Mouse (Mus musculus): ENCODE measurements around the gene Gpr4. TPM values are rescaled to one million over a fixed set of nuclear protein-coding genes. Genes with fewer than 3 reads are reported as not detected.
A peak's percentile ranks its signal among the peaks of the same experiment; 100 is the strongest.

Gene Gpr4
- polyA plus RNA-seq, 1 experiment from 2014 or later: 3.8 TPM

DNA sequence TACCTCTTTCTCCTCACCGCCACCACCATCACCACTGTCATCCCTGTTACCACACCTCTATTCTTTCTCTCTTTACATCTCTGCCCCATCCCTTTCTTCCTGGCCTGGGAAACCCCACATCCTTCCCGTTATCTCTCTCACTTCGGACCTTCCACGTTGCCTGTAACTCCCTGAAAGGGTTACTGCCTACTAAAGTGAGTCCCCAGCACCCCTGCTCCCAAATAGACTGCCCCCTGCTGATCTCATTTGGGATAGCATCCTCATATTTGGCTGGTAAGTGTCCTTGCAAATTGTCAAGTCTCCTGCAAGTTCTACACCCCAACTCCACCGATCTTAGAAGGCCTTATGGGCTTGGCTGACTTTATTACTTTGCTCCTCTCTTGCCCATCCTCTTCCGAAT, 15.7 kb upstream of the Gpr4 start:
- Histone ChIP-seq H3K9ac (no peak overlapping the region), H3K9me3 (no peaks in the 10 kb centered on the region), H3K4me1 (replicated peaks) (no peaks in the 10 kb centered on the region), H3K27me3 (no peaks in the 10 kb centered on the region), H3K27ac (replicated peaks) (no peak overlapping the region), H3K4me3 (no peak overlapping the region), H3K36me3 (peaks cover 59% of the 10 kb centered on the region), H3K4me2 (no peak overlapping the region)
- WGBS: 66% methylated on average over 6 of the region's 6 CpGs
- no peak for ATAC-seq (ENCODE audit: low FRiP score, low read depth)

DNA sequence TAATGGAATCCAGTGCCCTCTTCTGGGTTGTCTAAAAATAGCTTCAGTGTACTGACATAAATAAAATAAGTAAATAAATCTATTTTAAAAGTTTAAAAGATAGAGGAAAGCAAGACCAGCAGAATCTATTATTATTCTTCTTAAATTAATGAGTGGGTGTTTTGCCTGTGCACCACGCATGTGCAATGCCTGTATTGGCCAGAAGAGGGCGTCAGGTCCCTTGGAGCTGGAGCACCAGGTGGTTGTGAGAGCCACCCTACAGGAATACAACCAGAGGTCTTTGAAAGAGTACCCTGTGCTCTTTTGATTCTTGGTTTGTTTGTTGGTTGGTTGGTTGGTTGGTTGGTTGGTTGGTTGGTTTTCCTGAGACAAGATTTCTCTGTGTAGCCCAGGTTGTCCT, 14.4 kb upstream of the Gpr4 start:
- Histone ChIP-seq H3K9me3 (no peaks in the 10 kb centered on the region), H3K9ac (no peak overlapping the region), H3K27me3 (no peaks in the 10 kb centered on the region), H3K4me3 (no peak overlapping the region), H3K36me3 (peaks cover 50% of the 10 kb centered on the region), H3K4me2 (no peak overlapping the region), H3K27ac (replicated peaks) (no peak overlapping the region), H3K4me1 (replicated peaks) (no peaks in the 10 kb centered on the region)
- WGBS: 35% methylated on average over 2 of the region's 2 CpGs
- ATAC-seq (ENCODE audit: low FRiP score, low read depth): no peak

DNA sequence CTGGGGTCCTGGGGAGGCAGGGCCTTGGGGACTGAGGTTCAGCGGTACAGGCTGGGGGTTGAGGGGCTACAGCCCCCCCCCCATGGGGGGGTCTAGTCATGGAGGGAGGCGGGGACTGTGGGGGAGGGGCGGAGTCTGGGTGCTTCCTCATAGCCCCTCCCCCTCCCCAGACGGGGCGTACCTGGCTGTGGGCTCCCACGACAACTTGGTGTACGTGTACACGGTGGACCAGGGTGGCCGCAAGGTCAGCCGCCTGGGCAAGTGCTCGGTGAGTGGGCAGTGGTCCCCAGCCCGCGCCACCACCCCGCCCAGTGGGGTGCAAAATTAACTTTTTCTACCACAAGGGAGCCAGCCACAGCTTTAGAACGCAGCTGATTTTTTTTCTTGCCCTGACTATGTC, 10.7 kb upstream of the Gpr4 start:
- no peak overlapping the region for H3K4me3 ChIP-seq
- no peak overlapping the region for H3K4me2 ChIP-seq
- H3K27ac ChIP-seq (replicated peaks): no peak overlapping the region
- no peak overlapping the region for H3K9ac ChIP-seq
- peaks cover 45% of the 10 kb centered on the region for H3K36me3 ChIP-seq
- no peak for ATAC-seq (ENCODE audit: low FRiP score, low read depth)
- WGBS: 67% methylated on average over 14 of the region's 15 CpGs
- H3K9me3 ChIP-seq: no peaks in the 10 kb centered on the region
- H3K4me1 ChIP-seq (replicated peaks): no peaks in the 10 kb centered on the region
- no peaks in the 10 kb centered on the region for H3K27me3 ChIP-seq

DNA sequence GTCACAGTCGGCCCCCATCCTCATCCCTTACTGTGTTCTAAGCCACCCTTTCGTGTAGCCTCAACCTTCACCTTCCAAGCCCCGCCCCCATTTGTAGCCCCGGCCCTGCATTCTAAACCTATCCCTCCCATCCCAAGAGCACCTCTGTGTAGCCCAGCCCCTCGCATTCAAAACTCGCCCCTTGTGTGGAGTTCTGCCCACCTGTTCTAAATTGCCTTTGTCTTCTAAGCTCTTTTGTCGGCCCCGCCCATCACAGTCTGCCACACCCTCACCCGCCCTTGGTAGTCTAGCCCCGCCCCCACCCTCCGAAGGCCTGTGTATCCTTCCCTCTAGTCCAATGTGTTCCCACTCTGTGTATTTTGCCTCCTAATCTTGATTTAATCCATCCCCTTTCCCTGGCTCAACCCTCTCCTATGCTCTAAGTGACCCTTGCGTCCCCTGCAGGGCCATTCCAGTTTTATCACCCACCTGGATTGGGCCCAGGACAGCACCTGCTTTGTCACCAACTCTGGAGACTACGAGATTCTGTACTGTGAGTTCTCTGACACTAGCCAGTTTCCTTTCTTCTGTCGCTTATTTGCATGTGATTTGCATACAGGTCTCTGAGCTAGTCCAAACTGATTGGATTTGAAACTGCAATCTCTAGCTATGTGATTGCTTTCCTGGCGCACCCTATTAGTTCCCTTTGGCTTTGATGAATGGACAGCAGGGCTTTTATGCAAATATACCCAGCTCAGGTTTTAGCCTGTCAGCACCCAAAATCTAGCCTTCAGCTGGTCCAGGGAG, 10.1 kb upstream of the Gpr4 start:
- Histone ChIP-seq H3K27me3 (no peaks in the 10 kb centered on the region), H3K4me1 (replicated peaks) (no peaks in the 10 kb centered on the region), H3K36me3 (peaks cover 39% of the 10 kb centered on the region), H3K4me3 (no peak overlapping the region), H3K9me3 (no peaks in the 10 kb centered on the region), H3K4me2 (no peak overlapping the region), H3K27ac (replicated peaks) (no peak overlapping the region), H3K9ac (no peak overlapping the region)
- ATAC-seq (ENCODE audit: low FRiP score, low read depth): 0 out of 2 replicates have a peak, but pooled peaks have one; percentile 51
- 61% methylated on average over 15 of the region's 15 CpGs for WGBS

DNA sequence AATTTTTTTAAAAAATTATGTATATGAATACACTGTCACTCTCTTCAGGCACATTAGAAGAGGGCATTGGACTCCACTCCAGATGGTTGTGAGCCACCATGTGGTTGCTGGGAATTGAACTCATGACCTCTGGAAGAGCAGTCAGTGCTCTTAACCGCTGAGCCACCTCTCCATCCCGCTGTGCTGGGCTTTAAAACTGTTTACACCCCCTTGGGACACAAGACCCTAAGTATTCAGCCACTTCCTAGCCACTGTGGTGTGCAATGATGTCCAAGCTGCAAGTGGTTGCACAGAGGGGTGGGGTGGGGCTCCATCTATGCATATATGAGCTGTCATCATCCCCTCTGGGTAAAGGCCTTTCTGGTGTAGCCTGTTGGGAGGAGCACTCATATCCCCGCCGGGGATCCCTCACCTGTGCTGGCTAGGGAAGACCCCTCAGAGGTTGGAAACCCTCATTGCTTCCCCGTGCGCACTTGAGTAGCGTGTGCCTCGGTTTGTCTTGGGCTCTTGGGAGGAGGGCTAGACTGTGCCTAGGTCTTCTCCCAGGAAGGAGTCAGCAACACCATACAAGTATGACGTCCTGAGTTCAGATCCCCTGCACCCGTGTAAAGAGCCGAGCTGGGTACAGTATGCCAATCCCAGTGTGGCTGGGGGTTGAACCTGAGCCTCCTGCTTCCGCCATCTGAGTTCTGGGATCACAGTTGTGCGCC, 4.0 kb upstream of the Gpr4 start:
- Histone ChIP-seq H3K4me3 (no peak overlapping the region), H3K4me1 (replicated peaks) (peaks cover 9% of the 10 kb centered on the region), H3K9ac (no peak overlapping the region), H3K4me2 (no peak overlapping the region), H3K27ac (replicated peaks) (no peak overlapping the region), H3K27me3 (0 out of 2 replicates have a peak, but pooled peaks cover 3% of the 10 kb centered on the region), H3K36me3 (peaks cover 22% of the 10 kb centered on the region), H3K9me3 (no peaks in the 10 kb centered on the region)
- 0 out of 2 replicates have a peak, but pooled peaks have one; percentile 16 for ATAC-seq (ENCODE audit: low FRiP score, low read depth)
- 81% methylated on average over 13 of the region's 13 CpGs for WGBS

DNA sequence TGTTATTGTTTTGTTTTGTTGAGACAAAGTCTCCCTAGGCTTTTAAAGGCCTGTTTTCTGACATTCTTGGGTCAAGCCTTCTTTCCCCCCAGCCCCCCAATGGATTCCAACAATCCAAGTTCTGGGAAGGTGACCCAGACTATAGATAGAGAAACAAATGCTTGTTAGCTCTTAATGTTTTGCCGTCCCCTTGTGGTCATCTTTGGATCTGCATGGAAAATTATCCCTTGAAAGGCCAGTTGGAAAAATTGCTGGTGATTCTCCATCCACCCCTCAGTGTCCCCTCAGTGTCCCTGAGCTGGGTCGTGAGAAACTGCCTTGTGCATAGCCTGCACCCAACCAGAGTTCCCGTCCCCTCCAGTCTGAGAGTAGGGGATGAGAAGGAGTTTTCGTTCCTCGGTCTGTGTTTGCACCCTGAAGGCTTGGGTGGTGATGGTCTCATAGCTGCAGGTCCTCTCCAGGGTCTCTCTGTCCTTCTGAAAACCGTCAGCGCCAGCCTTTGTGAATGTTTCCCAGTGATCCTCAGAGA, 3.3 kb upstream of the Gpr4 start:
- no peaks in the 10 kb centered on the region for H3K9me3 ChIP-seq
- no peak overlapping the region for H3K9ac ChIP-seq
- no peak overlapping the region for H3K4me3 ChIP-seq
- no peak overlapping the region for H3K27ac ChIP-seq (replicated peaks)
- ATAC-seq (ENCODE audit: low FRiP score, low read depth): no peak
- 0 out of 2 replicates have a peak, but pooled peaks cover 3% of the 10 kb centered on the region for H3K27me3 ChIP-seq
- H3K4me1 ChIP-seq (replicated peaks): peaks cover 9% of the 10 kb centered on the region
- H3K36me3 ChIP-seq: peaks cover 19% of the 10 kb centered on the region
- no peak overlapping the region for H3K4me2 ChIP-seq
- whole genome bisulfite sequencing: 50% methylated on average over 7 of the region's 7 CpGs

DNA sequence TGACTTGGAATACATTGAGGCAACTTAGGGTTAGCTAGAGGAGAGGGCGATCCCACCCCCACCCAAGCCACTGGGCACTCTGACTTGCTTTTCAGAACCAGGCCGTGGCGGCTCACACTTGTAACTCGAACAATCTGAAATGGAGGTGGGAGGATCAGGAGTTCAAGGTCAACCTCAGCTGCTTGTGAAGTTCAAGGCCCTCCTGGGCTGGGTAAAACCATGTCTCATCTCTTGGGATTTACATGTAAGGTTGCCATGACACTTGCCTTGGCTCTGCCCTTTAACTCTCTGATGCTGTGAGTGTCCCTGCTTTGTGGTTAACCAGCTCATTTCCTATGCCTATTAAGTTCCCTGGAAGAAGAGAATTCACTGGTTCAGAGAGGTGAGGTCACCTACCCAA, 2.8 kb upstream of the Gpr4 start:
- no peak overlapping the region for H3K4me2 ChIP-seq
- no peak for ATAC-seq (ENCODE audit: low FRiP score, low read depth)
- 0 out of 2 replicates have a peak, but pooled peaks cover 3% of the 10 kb centered on the region for H3K27me3 ChIP-seq
- H3K27ac ChIP-seq (replicated peaks): no peak overlapping the region
- H3K36me3 ChIP-seq: peaks cover 14% of the 10 kb centered on the region
- H3K4me3 ChIP-seq: no peak overlapping the region
- no peaks in the 10 kb centered on the region for H3K9me3 ChIP-seq
- 84% methylated on average over 4 of the region's 4 CpGs for WGBS
- no peak overlapping the region for H3K9ac ChIP-seq
- peaks cover 9% of the 10 kb centered on the region for H3K4me1 ChIP-seq (replicated peaks)

DNA sequence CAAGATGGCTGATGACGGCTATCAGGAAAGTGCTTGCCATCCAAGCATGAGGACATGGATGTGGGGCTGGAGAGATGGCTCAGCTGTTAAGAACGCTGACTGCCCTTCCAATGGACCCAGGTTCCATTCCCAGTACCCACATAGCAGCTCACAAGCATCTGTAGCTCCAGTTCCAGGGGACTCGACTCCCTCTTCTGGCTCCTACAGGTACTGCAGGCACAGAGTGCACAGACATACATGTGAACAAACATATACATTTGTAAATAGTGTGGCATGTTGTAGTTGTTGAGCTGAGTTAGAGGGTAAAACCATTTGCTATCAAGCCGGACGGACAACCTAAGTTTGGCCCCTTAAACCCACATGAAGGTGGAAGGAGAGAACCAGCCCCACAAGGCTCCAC, 2.3 kb upstream of the Gpr4 start:
- ATAC-seq (ENCODE audit: low FRiP score, low read depth): no peak

DNA sequence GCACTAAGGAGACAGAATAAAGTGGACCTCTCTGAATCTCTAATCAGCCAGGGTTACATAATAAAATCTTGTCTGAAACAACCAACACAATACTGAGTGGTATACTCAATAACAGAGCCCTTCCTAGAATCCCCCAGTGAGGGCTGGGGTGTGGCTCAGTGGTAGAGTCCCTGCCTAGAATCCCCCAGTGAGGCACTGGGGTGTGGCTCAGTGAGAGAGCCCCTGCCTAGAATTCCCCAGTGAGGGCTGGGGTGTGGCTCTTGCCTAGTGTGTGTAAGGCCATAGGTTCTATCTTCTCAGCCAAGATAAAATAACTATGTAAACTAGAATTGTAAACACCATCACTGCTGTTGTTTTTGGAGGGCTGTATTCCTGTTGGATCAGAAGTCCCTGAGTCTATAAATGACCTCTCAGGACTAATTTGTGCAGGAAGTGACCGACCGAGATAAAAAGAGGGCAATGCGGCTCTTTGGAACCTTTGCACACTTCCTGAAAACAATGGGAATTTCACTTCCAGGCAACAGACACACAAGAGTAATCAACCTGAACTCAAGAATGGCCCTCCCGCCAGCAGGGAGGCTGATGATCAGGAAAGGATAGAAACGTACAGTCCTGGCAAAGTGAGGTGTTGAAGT, 1.2 kb upstream of the Gpr4 start:
- Histone ChIP-seq H3K27ac (replicated peaks) (no peak overlapping the region), H3K4me1 (replicated peaks) (peaks cover 9% of the 10 kb centered on the region), H3K9me3 (no peaks in the 10 kb centered on the region), H3K27me3 (0 out of 2 replicates have a peak, but pooled peaks cover 3% of the 10 kb centered on the region), H3K9ac (no peak overlapping the region), H3K36me3 (no peaks in the 10 kb centered on the region; the same call in 1 of the 2 replicates), H3K4me2 (no peak overlapping the region), H3K4me3 (no peak overlapping the region)
- ATAC-seq (ENCODE audit: low FRiP score, low read depth): no peak
- WGBS: 54% methylated on average over 5 of the region's 5 CpGs

More for the DNA sequence above, 2.3 kb upstream of the Gpr4 start:
- peaks cover 9% of the 10 kb centered on the region for H3K36me3 ChIP-seq
- H3K9ac ChIP-seq: no peak overlapping the region
- H3K27ac ChIP-seq (replicated peaks): no peak overlapping the region
- no peak overlapping the region for H3K4me3 ChIP-seq
- H3K27me3 ChIP-seq: 0 out of 2 replicates have a peak, but pooled peaks cover 3% of the 10 kb centered on the region
- no peaks in the 10 kb centered on the region for H3K9me3 ChIP-seq
- H3K4me1 ChIP-seq (replicated peaks): peaks cover 9% of the 10 kb centered on the region
- 93% methylated on average over 5 of the region's 5 CpGs for WGBS
- no peak overlapping the region for H3K4me2 ChIP-seq

DNA sequence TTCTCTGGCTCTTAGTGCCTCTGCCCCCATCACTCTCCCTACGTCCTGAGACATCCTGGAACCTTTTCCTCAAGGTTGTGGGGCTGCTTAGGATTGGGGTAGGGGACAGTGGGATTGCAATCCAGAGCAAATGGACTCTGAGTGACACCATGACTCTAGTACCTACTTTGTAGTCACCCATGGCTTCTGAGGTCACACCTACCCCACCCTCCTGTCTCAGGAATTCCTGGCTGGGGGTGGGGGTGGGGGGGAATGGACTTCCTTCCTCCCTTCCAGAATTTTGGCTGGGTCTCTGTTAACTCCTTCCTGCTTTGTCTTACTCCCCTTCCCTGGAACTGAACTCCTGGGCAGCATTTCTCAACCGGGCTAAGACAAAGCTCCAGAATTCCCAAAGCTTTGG, 1.0 kb downstream of the Gpr4 start:
- WGBS: 74% methylated on average over 2 of the region's 2 CpGs
- peaks cover 9% of the 10 kb centered on the region for H3K4me1 ChIP-seq (replicated peaks)
- no peaks in the 10 kb centered on the region for H3K36me3 ChIP-seq
- no peaks in the 10 kb centered on the region for H3K9me3 ChIP-seq
- 0 out of 2 replicates have a peak, but pooled peaks cover 3% of the 10 kb centered on the region for H3K27me3 ChIP-seq
- H3K9ac ChIP-seq: no peak overlapping the region
- H3K27ac ChIP-seq (replicated peaks): no peak overlapping the region
- H3K4me3 ChIP-seq: no peak overlapping the region
- no peak for ATAC-seq (ENCODE audit: low FRiP score, low read depth)
- peak overlapping the region; percentile 94 for H3K4me2 ChIP-seq

DNA sequence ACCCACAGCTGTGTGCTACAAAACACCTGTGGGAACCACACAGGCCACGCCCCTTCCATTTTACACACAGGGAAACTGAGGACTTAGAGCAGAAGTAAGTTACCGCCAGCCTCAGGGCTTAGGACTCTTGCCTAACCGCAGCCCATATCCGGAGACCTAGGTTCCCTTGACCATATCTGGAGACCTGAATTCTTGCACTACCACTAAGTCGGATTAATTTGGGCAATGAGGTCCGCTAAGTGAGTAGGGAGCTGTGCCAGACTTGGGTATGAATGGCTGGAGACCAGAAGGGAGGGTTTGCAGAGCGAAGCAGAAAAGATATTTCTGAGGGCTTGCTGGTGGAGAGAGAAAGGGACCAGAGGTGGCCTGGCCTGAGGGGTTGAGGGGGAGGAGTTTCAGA, 2.0 kb downstream of the Gpr4 start:
- H3K36me3 ChIP-seq: no peaks in the 10 kb centered on the region
- no peaks in the 10 kb centered on the region for H3K9me3 ChIP-seq
- ATAC-seq (ENCODE audit: low FRiP score, low read depth): no peak
- H3K27ac ChIP-seq (replicated peaks): no peak overlapping the region
- 71% methylated on average over 7 of the region's 7 CpGs for WGBS
- no peak overlapping the region for H3K4me3 ChIP-seq
- no peak overlapping the region for H3K9ac ChIP-seq
- H3K27me3 ChIP-seq: 0 out of 2 replicates have a peak, but pooled peaks cover 3% of the 10 kb centered on the region
- no peak overlapping the region for H3K4me2 ChIP-seq
- H3K4me1 ChIP-seq (replicated peaks): peaks cover 9% of the 10 kb centered on the region

DNA sequence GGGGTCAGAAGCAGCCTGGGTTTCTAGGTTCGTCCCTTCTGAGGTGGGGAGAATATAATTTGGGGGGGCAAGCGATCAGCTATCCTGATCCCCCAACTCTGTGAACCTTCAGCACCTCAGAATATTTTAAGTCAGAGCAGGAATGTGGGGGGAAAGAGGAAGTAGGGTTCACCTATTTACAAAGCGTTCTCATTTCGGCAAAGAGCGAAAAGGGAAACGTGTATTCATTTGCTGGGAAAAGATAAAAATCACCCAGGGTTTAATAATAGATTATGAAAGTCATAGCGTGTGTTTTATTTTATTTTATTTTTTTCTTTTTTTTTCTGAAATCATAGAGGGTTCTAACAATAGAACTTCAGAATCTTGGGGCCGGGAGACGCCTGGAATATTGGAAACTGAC, 2.6 kb downstream of the Gpr4 start:
- Histone ChIP-seq H3K36me3 (no peaks in the 10 kb centered on the region), H3K4me1 (replicated peaks) (peaks cover 9% of the 10 kb centered on the region), H3K27me3 (0 out of 2 replicates have a peak, but pooled peaks cover 3% of the 10 kb centered on the region), H3K9ac (no peak overlapping the region), H3K27ac (replicated peaks) (no peak overlapping the region), H3K9me3 (no peaks in the 10 kb centered on the region), H3K4me2 (no peak overlapping the region), H3K4me3 (no peak overlapping the region)
- 71% methylated on average over 9 of the region's 9 CpGs for WGBS
- no peak for ATAC-seq (ENCODE audit: low FRiP score, low read depth)

Data from hindbrain, embryonic 15.5 days (tissue).